Mouse (Mus musculus): ENCODE data around the gene Ccdc194. TPM values are rescaled to one million over a fixed set of nuclear protein-coding genes. Genes with fewer than 3 reads are reported as not detected.
A peak's percentile ranks its signal among the peaks of the same experiment; 100 is the strongest.

The Ccdc194 gene
- total and polyA plus RNA-seq, 2 experiments from 2014 or later: 0.27 TPM; not detected in 1

GRCm38 (mm10) chr8:71550754-71551153, 25.2 kb upstream of the Ccdc194 start:
- Histone ChIP-seq H3K36me3 (ENCODE audit: insufficient read depth, low read length) (peaks cover 21% of the 10 kb centered on the region), H3K27me3 (ENCODE audit: insufficient read depth, low read length) (0 out of 2 replicates have a peak, but pooled peaks cover 3% of the 10 kb centered on the region), H3K4me3 (ENCODE audit: low read depth, low read length) (no peak overlapping the region), H3K27ac (ENCODE audit: low read depth, low read length) (no peak overlapping the region), H3K9ac (replicated peaks; ENCODE audit: low read length, poor library complexity, severe bottlenecking) (no peak overlapping the region), H3K4me2 (ENCODE audit: low read depth, low read length, poor library complexity, severe bottlenecking) (no peak overlapping the region), H3K4me1 (ENCODE audit: insufficient read depth, low read length) (no peaks in the 10 kb centered on the region), H3K9me3 (ENCODE audit: low read length) (no peaks in the 10 kb centered on the region)
- TF ChIP-seq CTCF (IDR thresholded peaks at IDR 0.05): no peak
- DNase-seq (ENCODE audit: low spot score) (no peak), ATAC-seq (ENCODE audit: low FRiP score) (no peak)
- WGBS: 76% methylated on average over 7 of the region's 7 CpGs

DNA sequence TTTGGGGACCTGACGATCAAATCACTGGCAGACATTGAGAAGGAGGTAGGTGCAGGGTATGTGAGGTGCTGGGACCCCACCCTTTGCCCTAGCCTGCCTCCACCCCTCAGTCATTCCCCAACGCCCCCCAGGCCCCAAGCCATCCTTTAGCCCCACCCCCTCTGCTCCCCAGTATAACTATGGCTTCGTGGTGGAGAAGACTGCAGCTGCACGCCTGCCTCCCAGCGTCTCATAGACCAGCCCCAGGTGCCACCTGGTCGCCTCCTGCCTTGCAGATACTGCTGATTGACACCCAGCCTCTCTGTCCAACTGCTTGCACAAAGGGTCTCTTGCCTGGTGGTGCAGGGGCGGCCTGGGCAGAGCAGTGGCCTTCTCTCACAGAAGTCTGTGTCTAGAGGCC, 22.1 kb upstream of the Ccdc194 start:
- Histone ChIP-seq H3K4me2 (ENCODE audit: low read depth, low read length, poor library complexity, severe bottlenecking) (no peak overlapping the region), H3K9me3 (ENCODE audit: low read length) (no peaks in the 10 kb centered on the region), H3K4me1 (ENCODE audit: insufficient read depth, low read length) (peaks cover 5% of the 10 kb centered on the region), H3K27ac (ENCODE audit: low read depth, low read length) (no peak overlapping the region), H3K4me3 (ENCODE audit: low read depth, low read length) (no peak overlapping the region), H3K36me3 (ENCODE audit: insufficient read depth, low read length) (peaks cover 23% of the 10 kb centered on the region), H3K27me3 (ENCODE audit: insufficient read depth, low read length) (no peaks in the 10 kb centered on the region), H3K9ac (replicated peaks; ENCODE audit: low read length, poor library complexity, severe bottlenecking) (no peak overlapping the region)
- DNase-seq (ENCODE audit: low spot score) (no peak), ATAC-seq (ENCODE audit: low FRiP score) (no peak)
- WGBS: 89% methylated on average over 7 of the region's 7 CpGs
- no peak for TF ChIP-seq CTCF (IDR thresholded peaks at IDR 0.05)

DNA sequence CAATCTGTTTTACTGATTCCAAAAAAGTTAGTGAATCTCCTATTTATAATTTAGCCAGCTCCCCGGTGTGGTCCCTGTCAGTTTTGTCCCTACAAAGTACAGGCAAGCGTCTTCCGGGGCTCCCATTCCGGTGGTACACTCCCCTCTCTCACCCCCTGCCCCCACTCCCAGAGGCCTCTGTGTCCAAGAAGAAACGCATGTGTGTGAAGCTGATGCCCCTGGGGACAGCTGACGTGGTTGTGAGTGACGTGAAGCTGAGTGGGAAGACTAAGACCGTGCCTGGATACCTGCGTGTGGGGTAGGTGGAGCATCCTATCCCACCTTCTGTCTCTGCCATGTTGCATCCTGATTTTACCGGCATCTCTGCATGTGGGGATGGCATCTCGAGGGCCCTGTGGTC, 19.5 kb upstream of the Ccdc194 start:
- Histone ChIP-seq H3K9ac (replicated peaks; ENCODE audit: low read length, poor library complexity, severe bottlenecking) (no peak overlapping the region), H3K27ac (ENCODE audit: low read depth, low read length) (no peak overlapping the region), H3K27me3 (ENCODE audit: insufficient read depth, low read length) (no peaks in the 10 kb centered on the region), H3K36me3 (ENCODE audit: insufficient read depth, low read length) (peaks cover 23% of the 10 kb centered on the region), H3K4me2 (ENCODE audit: low read depth, low read length, poor library complexity, severe bottlenecking) (no peak overlapping the region), H3K9me3 (ENCODE audit: low read length) (no peaks in the 10 kb centered on the region), H3K4me1 (ENCODE audit: insufficient read depth, low read length) (peaks cover 5% of the 10 kb centered on the region), H3K4me3 (ENCODE audit: low read depth, low read length) (no peak overlapping the region)
- ATAC-seq (ENCODE audit: low FRiP score): no peak
- DNase-seq (ENCODE audit: low spot score): no peak
- 92% methylated on average over 11 of the region's 11 CpGs for WGBS
- no peak for TF ChIP-seq CTCF (IDR thresholded peaks at IDR 0.05)

DNA sequence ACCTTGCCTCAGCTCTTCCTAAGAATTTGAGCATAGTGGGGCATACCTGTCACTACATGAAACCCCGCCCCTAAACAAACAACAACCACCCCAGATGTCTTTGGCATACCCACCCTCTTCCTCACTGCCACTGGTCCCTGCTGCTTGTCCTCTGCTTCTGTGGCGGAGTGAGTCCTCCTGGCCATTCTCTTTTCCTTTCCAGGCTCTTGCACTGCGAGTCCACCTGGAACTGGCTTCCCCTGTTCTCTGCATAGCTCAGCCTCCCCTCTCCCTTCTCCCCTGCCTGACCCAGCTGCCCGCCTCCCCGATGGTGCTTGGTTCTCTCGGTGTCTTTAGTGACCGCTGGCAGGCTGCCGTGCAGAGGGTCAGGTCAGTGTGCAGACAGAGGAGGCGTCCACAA, 18.2 kb upstream of the Ccdc194 start:
- no peak overlapping the region for H3K27ac ChIP-seq (ENCODE audit: low read depth, low read length)
- H3K9ac ChIP-seq (replicated peaks; ENCODE audit: low read length, poor library complexity, severe bottlenecking): peak overlapping the region; percentile 76; the same call in 1 of the 2 replicates
- H3K27me3 ChIP-seq (ENCODE audit: insufficient read depth, low read length): no peaks in the 10 kb centered on the region
- no peaks in the 10 kb centered on the region for H3K9me3 ChIP-seq (ENCODE audit: low read length)
- DNase-seq (ENCODE audit: low spot score) (no peak), ATAC-seq (ENCODE audit: low FRiP score) (no peak)
- WGBS: 91% methylated on average over 9 of the region's 9 CpGs
- H3K36me3 ChIP-seq (ENCODE audit: insufficient read depth, low read length): peaks cover 21% of the 10 kb centered on the region
- H3K4me2 ChIP-seq (ENCODE audit: low read depth, low read length, poor library complexity, severe bottlenecking): peak overlapping the region; percentile 62
- TF ChIP-seq CTCF (IDR thresholded peaks at IDR 0.05): no peak
- peak overlapping the region; percentile 78 for H3K4me3 ChIP-seq (ENCODE audit: low read depth, low read length)
- H3K4me1 ChIP-seq (ENCODE audit: insufficient read depth, low read length): peaks cover 5% of the 10 kb centered on the region

GRCm38 (mm10) chr8:71542632-71543343, 17.3 kb upstream of the Ccdc194 start, which contains the start of gene Mvb12a:
Gene Mvb12a, plus strand, starts transcription at chr8:71542922.
- no peak for TF ChIP-seq CTCF (IDR thresholded peaks at IDR 0.05)

More at GRCm38 (mm10) chr8:71542632-71543343, 17.3 kb upstream of the Ccdc194 start, which contains the start of gene Mvb12a:
- DNase-seq (ENCODE audit: low spot score) (peak; percentile 100), ATAC-seq (ENCODE audit: low FRiP score) (peak; percentile 95)
- Histone ChIP-seq H3K4me1 (ENCODE audit: insufficient read depth, low read length) (peaks cover 5% of the 10 kb centered on the region), H3K9ac (replicated peaks; ENCODE audit: low read length, poor library complexity, severe bottlenecking) (peak within 1 kb of the TSS; percentile 76), H3K4me2 (ENCODE audit: low read depth, low read length, poor library complexity, severe bottlenecking) (peak within 1 kb of the TSS; percentile 62), H3K27ac (ENCODE audit: low read depth, low read length) (0 out of 2 replicates have a peak within 1 kb of the TSS, but pooled peaks have one; percentile 20), H3K27me3 (ENCODE audit: insufficient read depth, low read length) (no peaks in the 10 kb centered on the region), H3K36me3 (ENCODE audit: insufficient read depth, low read length) (peaks cover 14% of the 10 kb centered on the region), H3K9me3 (ENCODE audit: low read length) (no peaks in the 10 kb centered on the region), H3K4me3 (ENCODE audit: low read depth, low read length) (peak within 1 kb of the TSS; percentile 78)
- WGBS: under 1% methylated on average over 55 of the region's 55 CpGs

Measured in midbrain, postnatal 0 days (tissue).